In genomic region chr17:27610679-27611518, GRCm38 (mm10) we compare ENCODE assay signal across 14 mouse cellular contexts. TPM values are rescaled to one million over a fixed set of nuclear protein-coding genes. Genes with fewer than 3 reads are reported as not detected.
A peak's percentile ranks its signal among the peaks of the same experiment; 100 is the strongest.
DNase-seq lines count a peak whose midpoint lies in the region; ATAC-seq and TF ChIP-seq lines count a peak whose summit lies in the region.
"Had no signal": no experiment of that assay in that cellular context is flagged by ENCODE, and none has a peak within 500 bp of the region (broad histone marks: within the 10 kb centered on the region; RNA-seq: fewer than 3 reads in every experiment).

No protein-coding gene starts in this region.

- H3K9ac ChIP-seq in heart, adult 2 months (ENCODE audit: low read depth, low read length), result no peak overlapping the region
- H3K9ac ChIP-seq: liver, embryonic 14.5 days had no signal

- ATAC-seq in megakaryocyte, adult 5-6 weeks (ENCODE audit: poor library complexity, severe bottlenecking), result no peak

- H3K27ac ChIP-seq in heart, adult 2 months, result peak overlapping the region; percentile 20; the same call in 1 of the 2 replicates
- H3K27ac ChIP-seq: liver, embryonic 14.5 days had no signal

- no peaks in the 10 kb centered on the region for H3K27me3 ChIP-seq in heart, adult 2 months (ENCODE audit: control insufficient read depth, insufficient read depth, low read length)
- H3K27me3 ChIP-seq in megakaryocyte, embryonic 14.5 days (replicated peaks), result no peaks in the 10 kb centered on the region
- H3K27me3 ChIP-seq: CH12.LX had no signal

- intact Hi-C loops in heart, adult 2 months (cut with DNase I), result no loop called here

- peaks cover 20% of the 10 kb centered on the region for H3K4me1 ChIP-seq in heart, adult 2 months (ENCODE audit: control insufficient read depth, insufficient read depth, low read length)
- H3K4me1 ChIP-seq in megakaryocyte, embryonic 14.5 days, result peaks cover 100% of the 10 kb centered on the region

- peaks cover 14% of the 10 kb centered on the region for H3K79me2 ChIP-seq in heart, adult 2 months (replicated peaks; ENCODE audit: control insufficient read depth, insufficient read depth, low read length)

- no peak overlapping the region for H3K4me3 ChIP-seq in heart, adult 2 months
- peak overlapping the region; percentile 87 for H3K4me3 ChIP-seq in megakaryocyte, embryonic 14.5 days (replicated peaks)

- no peaks in the 10 kb centered on the region for H3K36me3 ChIP-seq in heart, adult 2 months (ENCODE audit: control insufficient read depth, insufficient read depth, low read length)
- H3K36me3 ChIP-seq in megakaryocyte, embryonic 14.5 days (replicated peaks; ENCODE audit: low read length), result peaks cover 93% of the 10 kb centered on the region

- no peak for TF ChIP-seq POLR2A in heart, adult 2 months (IDR thresholded peaks at IDR 0.05; ENCODE audit: insufficient read depth, low read depth, low read length)

- H3K9me3 ChIP-seq in megakaryocyte, embryonic 14.5 days, result no peaks in the 10 kb centered on the region

- WGBS in heart, adult 2 months, result 50% methylated on average over 10 of the region's 10 CpGs

- no peak for TF ChIP-seq EP300 in heart, adult 2 months (IDR thresholded peaks at IDR 0.05; ENCODE audit: insufficient read depth, low read depth, low read length)

- TF ChIP-seq CTCF in heart, adult 2 months (IDR thresholded peaks at IDR 0.05), result no peak

- no peak for DNase-seq in heart, adult 2 months
- DNase-seq in heart, adult 18-20 months, result no peak
- DNase-seq in left cerebral cortex, adult 9 months (ENCODE audit: low spot score in 2 of 2), result peak; percentile 67 to 84
- no peak for DNase-seq in spleen, postnatal 36 days (ENCODE audit: low spot score in 2 of 2)
- DNase-seq in urinary bladder, postnatal 10 days (ENCODE audit: low spot score), result no peak
- DNase-seq in retina, postnatal 1 day, result no peak
- DNase-seq: adrenal gland, adult 2 months; embryo, embryonic 11 days had no signal

RNA-seq across cellular contexts. Expression of gene Nudt3, which starts 12.4 kb away (rescaled TPM):
- 100 to 1,000 TPM; 330 to 346 TPM for total RNA-seq in heart, adult 2 months (2021)
- 143 and 189 TPM in 2 replicates for polyA plus RNA-seq in heart, adult 2 months (2012; rRNA removed)
- 100 to 1,000 TPM; 323 to 334 TPM for total RNA-seq in heart, adult 18-20 months (2021)
- polyA plus RNA-seq in megakaryocyte, embryonic 14.5 days (2012; ENCODE audit: insufficient read depth, low replicate concordance), result 157 and 272 TPM in 2 replicates
- 32.3 and 32.9 TPM in 2 replicates for total RNA-seq in megakaryocyte, adult 5-6 weeks (2015)
- total RNA-seq in megakaryocyte, adult 5-6 weeks (2017), result 91.6 and 93.8 TPM in 2 replicates

RNA-seq across cellular contexts. Expression of gene RPS10-NUDT3, which starts 24.1 kb away (rescaled TPM):
- not detected for total RNA-seq in heart, adult 2 months (2021)
- polyA plus RNA-seq in heart, adult 2 months (2012; rRNA removed), result not detected in 2 replicates
- total RNA-seq in heart, adult 18-20 months (2021), result under 1 TPM in 1 of 2 experiments, not detected in 1; 0.84 TPM
- not detected in 2 replicates for polyA plus RNA-seq in megakaryocyte, embryonic 14.5 days (2012; ENCODE audit: insufficient read depth, low replicate concordance)
- not detected in 2 replicates for total RNA-seq in megakaryocyte, adult 5-6 weeks (2015)
- total RNA-seq in megakaryocyte, adult 5-6 weeks (2017), result not detected in 2 replicates
- total RNA-seq: adrenal gland, adult 2 months; CH12.LX; monocyte, adult 5-6 weeks had no signal
- polyA plus RNA-seq: adrenal gland, adult 2 months; liver, embryonic 14.5 days; spleen, adult 2 months had no signal

RNA-seq across cellular contexts. Expression of gene Rps10, which starts 25.6 kb away (rescaled TPM):
- total RNA-seq in heart, adult 2 months (2021), result 100 to 1,000 TPM; 529 to 604 TPM
- 448 and 482 TPM in 2 replicates for polyA plus RNA-seq in heart, adult 2 months (2012; rRNA removed)
- 100 to 1,000 TPM; 527 to 608 TPM for total RNA-seq in heart, adult 18-20 months (2021)
- 1,090 and 3,855 TPM in 2 replicates for polyA plus RNA-seq in megakaryocyte, embryonic 14.5 days (2012; ENCODE audit: insufficient read depth, low replicate concordance)
- total RNA-seq in megakaryocyte, adult 5-6 weeks (2015), result 1,486 and 1,560 TPM in 2 replicates
- 1,634 and 1,837 TPM in 2 replicates for total RNA-seq in megakaryocyte, adult 5-6 weeks (2017)

RNA-seq across cellular contexts. Expression of gene Pacsin1, which starts 44.4 kb away (rescaled TPM):
- under 1 TPM; 0.44 to 0.45 TPM for total RNA-seq in heart, adult 2 months (2021)
- 0.29 and 0.61 TPM in 2 replicates for polyA plus RNA-seq in heart, adult 2 months (2012; rRNA removed)
- total RNA-seq in heart, adult 18-20 months (2021), result under 1 TPM; 0.25 to 0.67 TPM
- polyA plus RNA-seq in megakaryocyte, embryonic 14.5 days (2012; ENCODE audit: insufficient read depth, low replicate concordance), result 0.36 and 1.00 TPM in 2 replicates
- total RNA-seq in megakaryocyte, adult 5-6 weeks (2015), result 0.87 and 1.2 TPM in 2 replicates
- total RNA-seq in megakaryocyte, adult 5-6 weeks (2017), result 0.44 and 0.61 TPM in 2 replicates
- total RNA-seq: monocyte, adult 5-6 weeks had no signal

RNA-seq across cellular contexts. Expression of gene AI413582, which starts 45.3 kb away (rescaled TPM):
- 1 to 10 TPM; 9.1 TPM for total RNA-seq in heart, adult 2 months (2021)
- polyA plus RNA-seq in heart, adult 2 months (2012; rRNA removed), result 14.1 and 22.4 TPM in 2 replicates
- 10 to 100 TPM in 1 of 2 experiments, 1 to 10 TPM in 1; 9.3 to 10.6 TPM for total RNA-seq in heart, adult 18-20 months (2021)
- 81.1 and 284 TPM in 2 replicates for polyA plus RNA-seq in megakaryocyte, embryonic 14.5 days (2012; ENCODE audit: insufficient read depth, low replicate concordance)
- total RNA-seq in megakaryocyte, adult 5-6 weeks (2015), result 58.0 and 63.8 TPM in 2 replicates
- 55.4 and 62.9 TPM in 2 replicates for total RNA-seq in megakaryocyte, adult 5-6 weeks (2017)

Comparison
In these comparisons a context has a peak if more than half of its experiments do, and no peak if none do; other contexts are left out.
1. DNase-seq: peak in left cerebral cortex, adult 9 months (2 of 2); none in heart, adult 2 months (0 of 2), heart, adult 18-20 months (0 of 2), spleen, postnatal 36 days (0 of 2), urinary bladder, postnatal 10 days (single experiment) and retina, postnatal 1 day (single experiment).